Mouse (Mus musculus) midbrain, embryonic 13.5 days (tissue): ENCODE data around the gene Pla1a. TPM values are rescaled to one million over a fixed set of nuclear protein-coding genes. Genes with fewer than 3 reads are reported as not detected.

ENCODE experiments used
- ATAC-seq: fragments of 200-750 bp; cut with Nextera tagmentation; 2 replicates; pipeline ENCODE4 v1.8.0; 2017; ENCODE audit warnings: mild to moderate bottlenecking, moderate TSS enrichment, moderate library complexity
- H3K27ac ChIP-seq: fragments of 300-500 bp; sonication (generic); 2 replicates; pipeline ENCODE4 v1.5.1; 2015; ENCODE audit warnings: inconsistent platforms, mild to moderate bottlenecking, moderate library complexity
- H3K27me3 ChIP-seq: fragments of 300-500 bp; sonication (generic); 2 replicates; pipeline ENCODE4 v1.6.1; 2015; ENCODE audit warnings: mild to moderate bottlenecking, inconsistent platforms
- H3K36me3 ChIP-seq: fragments of 300-500 bp; sonication (generic); 2 replicates; pipeline ENCODE4 v1.6.1; 2015; ENCODE audit warnings: mild to moderate bottlenecking, inconsistent platforms
- H3K4me1 ChIP-seq: fragments of 300-500 bp; sonication (generic); replicated peaks from 2 replicates; pipeline ENCODE4 v1.6.1; 2015; ENCODE audit warnings: inconsistent platforms
- H3K4me2 ChIP-seq: fragments of 300-500 bp; sonication (generic); replicated peaks from 2 replicates; pipeline ENCODE4 v1.6.1; 2015; ENCODE audit warnings: moderate library complexity, mild to moderate bottlenecking, inconsistent platforms
- H3K4me3 ChIP-seq: fragments of 300-500 bp; sonication (generic); replicated peaks from 2 replicates; pipeline ENCODE4 v1.5.1; 2015; ENCODE audit warnings: mild to moderate bottlenecking, inconsistent platforms
- H3K9ac ChIP-seq: fragments of 300-500 bp; sonication (generic); replicated peaks from 2 replicates; pipeline ENCODE4 v1.6.1; 2015; ENCODE audit warnings: mild to moderate bottlenecking, inconsistent platforms
- H3K9me3 ChIP-seq: fragments of 300-500 bp; sonication (generic); 2 replicates; pipeline ENCODE4 v1.6.1; 2016; ENCODE audit warnings: mild to moderate bottlenecking, inconsistent platforms
- WGBS: fragments of 180-500 bp; shearing (Covaris S2); methylation state at CpG from one replicate; pipeline ENCODE4 v1.1.7; 2015; 5-methylcytosine and 5-hydroxymethylcytosine counted together
- polyA plus RNA-seq: library from polyadenylated mRNA; unstranded; fragments of >200 nt; fragmentation: Nextera tagmentation; extraction: Ambion mirVana; gene quantifications from 2 replicates; pipeline ENCODE4 v1.2.1, GENCODE M21; 2015

The Pla1a gene
- polyA plus RNA-seq, 1 experiment from 2014 or later, result 0.26 TPM

GRCm38 (mm10) chr16:38394191-38394618 is 38.7 kb downstream of the Pla1a start:
- no peak overlapping the region for H3K4me2 ChIP-seq
- no peak overlapping the region for H3K9ac ChIP-seq
- H3K4me3 ChIP-seq, result no peak overlapping the region
- no peaks in the 10 kb centered on the region for H3K9me3 ChIP-seq
- no peak overlapping the region for H3K27ac ChIP-seq
- H3K4me1 ChIP-seq, result peaks cover 2% of the 10 kb centered on the region
- no peaks in the 10 kb centered on the region for H3K27me3 ChIP-seq
- no peaks in the 10 kb centered on the region for H3K36me3 ChIP-seq
- 88% methylated on average over 8 of the region's 8 CpGs for WGBS
- ATAC-seq, result no peak

GRCm38 (mm10) chr16:38392126-38392894 is 40.6 kb downstream of the Pla1a start:
- H3K4me1 ChIP-seq, result no peaks in the 10 kb centered on the region
- H3K27me3 ChIP-seq, result no peaks in the 10 kb centered on the region
- H3K4me2 ChIP-seq, result no peak overlapping the region
- H3K9me3 ChIP-seq, result no peaks in the 10 kb centered on the region
- WGBS, result 85% methylated on average over 23 of the region's 23 CpGs
- H3K9ac ChIP-seq, result no peak overlapping the region
- no peaks in the 10 kb centered on the region for H3K36me3 ChIP-seq
- ATAC-seq, result no peak
- no peak overlapping the region for H3K27ac ChIP-seq
- no peak overlapping the region for H3K4me3 ChIP-seq

GRCm38 (mm10) chr16:38390322-38390721 is 42.6 kb downstream of the Pla1a start:
- Histone ChIP-seq H3K27me3 (no peaks in the 10 kb centered on the region), H3K4me2 (no peak overlapping the region), H3K9me3 (no peaks in the 10 kb centered on the region), H3K27ac (no peak overlapping the region), H3K4me3 (no peak overlapping the region), H3K36me3 (no peaks in the 10 kb centered on the region), H3K4me1 (no peaks in the 10 kb centered on the region), H3K9ac (no peak overlapping the region)
- WGBS, result 93% methylated on average over 7 of the region's 7 CpGs
- no peak for ATAC-seq

- no peaks in the 10 kb centered on the region for H3K9me3 ChIP-seq
- no peak overlapping the region for H3K4me3 ChIP-seq
- H3K27me3 ChIP-seq, result no peaks in the 10 kb centered on the region
- no peaks in the 10 kb centered on the region for H3K36me3 ChIP-seq
- no peak overlapping the region for H3K9ac ChIP-seq
- no peak for ATAC-seq
- H3K4me2 ChIP-seq, result no peak overlapping the region
- H3K27ac ChIP-seq, result no peak overlapping the region
- 82% methylated on average over 8 of the region's 8 CpGs for WGBS
- no peaks in the 10 kb centered on the region for H3K4me1 ChIP-seq
Observed at GRCm38 (mm10) chr16:38389284-38389893, 43.6 kb downstream of the Pla1a start.

- H3K9me3 ChIP-seq, result no peaks in the 10 kb centered on the region
- H3K27ac ChIP-seq, result no peak overlapping the region
- H3K4me3 ChIP-seq, result no peak overlapping the region
- no peak for ATAC-seq
- WGBS, result 79% methylated on average over 6 of the region's 6 CpGs
- H3K9ac ChIP-seq, result no peak overlapping the region
- H3K36me3 ChIP-seq, result no peaks in the 10 kb centered on the region
- no peaks in the 10 kb centered on the region for H3K27me3 ChIP-seq
- no peaks in the 10 kb centered on the region for H3K4me1 ChIP-seq
- H3K4me2 ChIP-seq, result no peak overlapping the region
Observed at GRCm38 (mm10) chr16:38388757-38389156, 44.2 kb downstream of the Pla1a start.

GRCm38 (mm10) chr16:38387389-38387788 is 45.6 kb downstream of the Pla1a start:
- H3K27ac ChIP-seq, result no peak overlapping the region
- no peaks in the 10 kb centered on the region for H3K4me1 ChIP-seq
- no peak for ATAC-seq
- no peaks in the 10 kb centered on the region for H3K36me3 ChIP-seq
- H3K9me3 ChIP-seq, result no peaks in the 10 kb centered on the region
- no peak overlapping the region for H3K9ac ChIP-seq
- no peak overlapping the region for H3K4me2 ChIP-seq
- H3K4me3 ChIP-seq, result no peak overlapping the region
- 89% methylated on average over 6 of the region's 6 CpGs for WGBS
- H3K27me3 ChIP-seq, result no peaks in the 10 kb centered on the region

- Histone ChIP-seq H3K9me3 (no peaks in the 10 kb centered on the region), H3K4me3 (no peak overlapping the region), H3K4me1 (no peaks in the 10 kb centered on the region), H3K27ac (no peak overlapping the region), H3K36me3 (no peaks in the 10 kb centered on the region), H3K27me3 (no peaks in the 10 kb centered on the region), H3K4me2 (no peak overlapping the region), H3K9ac (no peak overlapping the region)
- WGBS, result 96% methylated on average over 4 of the region's 4 CpGs
- no peak for ATAC-seq
Observed at GRCm38 (mm10) chr16:38385700-38386099, 47.2 kb downstream of the Pla1a start.

GRCm38 (mm10) chr16:38385184-38385634 is 47.7 kb downstream of the Pla1a start:
- no peak for ATAC-seq
- H3K36me3 ChIP-seq, result no peaks in the 10 kb centered on the region
- no peak overlapping the region for H3K27ac ChIP-seq
- no peaks in the 10 kb centered on the region for H3K4me1 ChIP-seq
- no peak overlapping the region for H3K4me3 ChIP-seq
- no peak overlapping the region for H3K4me2 ChIP-seq
- H3K27me3 ChIP-seq, result no peaks in the 10 kb centered on the region
- WGBS, result 89% methylated on average over 6 of the region's 6 CpGs
- no peak overlapping the region for H3K9ac ChIP-seq
- no peaks in the 10 kb centered on the region for H3K9me3 ChIP-seq

- no peak overlapping the region for H3K4me2 ChIP-seq
- no peak overlapping the region for H3K9ac ChIP-seq
- 82% methylated on average over 2 of the region's 2 CpGs for WGBS
- no peaks in the 10 kb centered on the region for H3K4me1 ChIP-seq
- ATAC-seq, result no peak
- H3K36me3 ChIP-seq, result no peaks in the 10 kb centered on the region
- no peaks in the 10 kb centered on the region for H3K9me3 ChIP-seq
- no peak overlapping the region for H3K4me3 ChIP-seq
- H3K27me3 ChIP-seq, result no peaks in the 10 kb centered on the region
- H3K27ac ChIP-seq, result no peak overlapping the region
Observed at GRCm38 (mm10) chr16:38383683-38384082, 49.3 kb downstream of the Pla1a start.

- WGBS, result 91% methylated on average over 3 of the region's 3 CpGs
- no peaks in the 10 kb centered on the region for H3K27me3 ChIP-seq
- no peak for ATAC-seq
- no peak overlapping the region for H3K27ac ChIP-seq
- H3K4me1 ChIP-seq, result peaks cover 14% of the 10 kb centered on the region
- H3K4me2 ChIP-seq, result no peak overlapping the region
- H3K36me3 ChIP-seq, result no peaks in the 10 kb centered on the region
- no peak overlapping the region for H3K9ac ChIP-seq
- H3K4me3 ChIP-seq, result no peak overlapping the region
- no peaks in the 10 kb centered on the region for H3K9me3 ChIP-seq
Observed at GRCm38 (mm10) chr16:38379926-38380325, 53.0 kb downstream of the Pla1a start.

GRCm38 (mm10) chr16:38379493-38379892 is 53.5 kb downstream of the Pla1a start:
- Histone ChIP-seq H3K27me3 (no peaks in the 10 kb centered on the region), H3K9ac (no peak overlapping the region), H3K4me1 (peaks cover 14% of the 10 kb centered on the region), H3K9me3 (no peaks in the 10 kb centered on the region), H3K36me3 (no peaks in the 10 kb centered on the region), H3K4me2 (no peak overlapping the region), H3K27ac (no peak overlapping the region), H3K4me3 (no peak overlapping the region)
- ATAC-seq, result no peak
- 64% methylated on average over 3 of the region's 3 CpGs for WGBS

- Histone ChIP-seq H3K9me3 (no peaks in the 10 kb centered on the region), H3K4me2 (no peak overlapping the region), H3K9ac (no peak overlapping the region), H3K4me1 (peaks cover 14% of the 10 kb centered on the region), H3K4me3 (no peak overlapping the region), H3K36me3 (no peaks in the 10 kb centered on the region), H3K27ac (no peak overlapping the region), H3K27me3 (no peaks in the 10 kb centered on the region)
- 61% methylated on average over 6 of the region's 6 CpGs for WGBS
- ATAC-seq, result no peak
Observed at GRCm38 (mm10) chr16:38379088-38379487, 53.9 kb downstream of the Pla1a start.
